ENCODE assay signal across 16 mouse cellular contexts in the genomic region with DNA sequence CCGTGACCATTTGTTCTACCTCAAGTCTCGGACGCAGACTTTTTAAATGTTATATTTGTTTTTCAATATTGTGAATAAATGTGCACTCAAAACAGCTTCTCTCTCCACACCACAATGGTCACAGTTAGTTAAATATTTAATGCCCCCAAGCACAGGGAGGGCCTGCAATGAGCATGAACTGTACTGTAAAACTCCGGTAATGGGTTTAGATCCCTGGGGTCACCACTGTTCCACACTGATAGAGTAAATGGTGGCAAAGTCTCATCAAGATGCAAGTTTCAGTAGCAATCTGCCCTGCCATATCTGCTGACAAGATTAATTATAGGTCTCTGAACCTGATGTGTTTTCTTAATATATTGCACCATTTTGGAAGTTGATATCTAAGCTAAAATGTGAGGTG.
"Had no signal": no experiment of that assay in that cellular context is flagged by ENCODE, and none has a peak within 500 bp of the region (broad histone marks: within the 10 kb centered on the region; RNA-seq: fewer than 3 reads in every experiment).

No protein-coding gene starts in this region.

- DNase-seq: kidney, adult 18-20 months; kidney, postnatal 10 days; kidney, postnatal 4 days; liver; liver, embryonic 13.5 days; liver, postnatal 0 days; lung, postnatal 14 days; right cerebral cortex, postnatal 4 days; thymus, adult 2 months; thymus, postnatal 25 days had no signal

- H3K4me2 ChIP-seq: intestine, embryonic 15.5 days; limb, embryonic 12.5 days; liver, embryonic 13.5 days; lung, embryonic 15.5 days; stomach, embryonic 15.5 days had no signal

- H3K9ac ChIP-seq: intestine, embryonic 15.5 days; limb, embryonic 12.5 days; liver, embryonic 13.5 days; liver, postnatal 0 days; lung, embryonic 15.5 days; stomach, embryonic 15.5 days had no signal

- H3K27ac ChIP-seq: intestine, embryonic 15.5 days; layer of hippocampus, adult 2 months; limb, embryonic 12.5 days; liver, embryonic 13.5 days; lung, embryonic 15.5 days; macrophage; stomach, embryonic 15.5 days had no signal

- H3K27me3 ChIP-seq: intestine, embryonic 15.5 days; limb, embryonic 12.5 days; liver, embryonic 13.5 days; lung, embryonic 15.5 days; stomach, embryonic 15.5 days had no signal

- ATAC-seq: intestine, embryonic 15.5 days; liver, postnatal 0 days had no signal

- H3K4me1 ChIP-seq: intestine, embryonic 15.5 days; limb, embryonic 12.5 days; liver, embryonic 13.5 days; lung, embryonic 15.5 days; stomach, embryonic 15.5 days had no signal

- H3K4me3 ChIP-seq: intestine, embryonic 15.5 days; layer of hippocampus, adult 2 months; limb, embryonic 12.5 days; liver, embryonic 13.5 days; lung, embryonic 15.5 days; stomach, embryonic 15.5 days had no signal

- H3K36me3 ChIP-seq: intestine, embryonic 15.5 days; limb, embryonic 12.5 days; liver, embryonic 13.5 days; lung, embryonic 15.5 days; stomach, embryonic 15.5 days had no signal

- H3K9me3 ChIP-seq: intestine, embryonic 15.5 days; limb, embryonic 12.5 days; liver, embryonic 13.5 days; lung, embryonic 15.5 days; stomach, embryonic 15.5 days had no signal
